Mouse (Mus musculus) cerebellum, adult 18-20 months (tissue): ENCODE measurements at regions not wholly inside any gene's neighbourhood (a gene's known extent, or its start where the extent isn't known, plus 50 kb on each side); places are given as distances from the start of the nearest gene placed in this dataset.

Experiments used
- DNase-seq, 2 experiments: peaks; one replicate each; pipeline ENCODE4 v3.0.0; 2021

GRCm38 (mm10) chr6:51289067-51289725 is 143.3 kb upstream of the Nfe2l3 start:
- DNase-seq, result no peak

GRCm38 (mm10) chr6:51300694-51301417 is 131.6 kb upstream of the Nfe2l3 start:
- no peak for DNase-seq

GRCm38 (mm10) chr6:51301831-51302230 is 130.6 kb upstream of the Nfe2l3 start:
- DNase-seq, result no peak

- DNase-seq, result no peak
Observed at GRCm38 (mm10) chr6:51302240-51302639, 130.2 kb upstream of the Nfe2l3 start.

- DNase-seq, result no peak
Observed at GRCm38 (mm10) chr6:51318341-51318740, 114.1 kb upstream of the Nfe2l3 start.

GRCm38 (mm10) chr6:51320019-51320418 is 112.5 kb upstream of the Nfe2l3 start:
- DNase-seq, result no peak

- DNase-seq, result no peak
Observed at GRCm38 (mm10) chr6:51320676-51321419, 111.6 kb upstream of the Nfe2l3 start.

- DNase-seq, result no peak
Observed at GRCm38 (mm10) chr6:51326103-51326829, 106.2 kb upstream of the Nfe2l3 start.

- DNase-seq, result no peak
Observed at GRCm38 (mm10) chr6:51329070-51329995, 103.1 kb upstream of the Nfe2l3 start.

GRCm38 (mm10) chr6:51330069-51330706 is 102.3 kb upstream of the Nfe2l3 start:
- no peak for DNase-seq

- DNase-seq, result no peak
Observed at GRCm38 (mm10) chr6:51332841-51333240, 99.6 kb upstream of the Nfe2l3 start.

- no peak for DNase-seq
Observed at GRCm38 (mm10) chr6:51333722-51334360, 98.6 kb upstream of the Nfe2l3 start.

GRCm38 (mm10) chr6:51335314-51335713 is 97.2 kb upstream of the Nfe2l3 start:
- DNase-seq, result no peak

GRCm38 (mm10) chr6:51339301-51339700 is 93.2 kb upstream of the Nfe2l3 start:
- no peak for DNase-seq

GRCm38 (mm10) chr6:51347721-51348120 is 84.7 kb upstream of the Nfe2l3 start:
- DNase-seq, result no peak

- no peak for DNase-seq
Observed at GRCm38 (mm10) chr6:51349771-51350170, 82.7 kb upstream of the Nfe2l3 start.

GRCm38 (mm10) chr6:51355041-51355440 is 77.4 kb upstream of the Nfe2l3 start:
- DNase-seq, result no peak

- DNase-seq, result no peak
Observed at GRCm38 (mm10) chr6:51361611-51362180, 70.8 kb upstream of the Nfe2l3 start.

GRCm38 (mm10) chr6:51362475-51363226 is 69.8 kb upstream of the Nfe2l3 start:
- DNase-seq, result peak; percentile 74 to 77

GRCm38 (mm10) chr6:51364776-51365175 is 67.7 kb upstream of the Nfe2l3 start:
- DNase-seq, result no peak
